Comparison of ENCODE assay signal across 8 mouse cellular contexts in genomic region chr13:41220304-41220834, GRCm38 (mm10). TPM values are rescaled to one million over a fixed set of nuclear protein-coding genes. Genes with fewer than 3 reads are reported as not detected.
DNase-seq lines count a peak whose midpoint lies in the region; ATAC-seq lines count a peak whose summit lies in the region.

Elovl2 (minus strand) TSS chr13:41220405.

- H3K4me1 ChIP-seq in hindbrain, embryonic 11.5 days (replicated peaks; ENCODE audit: control insufficient read depth, insufficient read depth, low read length): no peaks in the 10 kb centered on the region

- 2% methylated on average over 26 of the region's 77 CpGs for WGBS in hindbrain, embryonic 11.5 days

- ATAC-seq in hindbrain, embryonic 11.5 days (ENCODE audit: low FRiP score): peak; percentile 96

- H3K9me3 ChIP-seq in hindbrain, embryonic 11.5 days (ENCODE audit: control insufficient read depth, low read length): no peaks in the 10 kb centered on the region

- peak within 1 kb of the TSS; percentile 37 for H3K4me2 ChIP-seq in hindbrain, embryonic 11.5 days (replicated peaks; ENCODE audit: low read depth, low read length)

- H3K9ac ChIP-seq in hindbrain, embryonic 11.5 days (ENCODE audit: low read depth, low read length): peak within 1 kb of the TSS; percentile 89

- H3K27ac ChIP-seq in hindbrain, embryonic 11.5 days (ENCODE audit: low read depth, low read length): peak within 1 kb of the TSS; percentile 67

- H3K36me3 ChIP-seq in hindbrain, embryonic 11.5 days (ENCODE audit: control insufficient read depth, insufficient read depth, low read length): no peaks in the 10 kb centered on the region

- peak; percentile 89 for DNase-seq in Muller cell, postnatal 12 days (ENCODE audit: inconsistent ontology term)
- peak; percentile 32 for DNase-seq in cerebellum, adult 9-11 months
- DNase-seq in frontal cortex, postnatal 25 days (ENCODE audit: low spot score in 2 of 2): peak; percentile 35 to 40
- DNase-seq in hindbrain, embryonic 11.5 days (ENCODE audit: low spot score): peak; percentile 88
- peak; percentile 51 to 66 for DNase-seq in layer of hippocampus, postnatal 14 days (ENCODE audit: low spot score in 2 of 2)
- DNase-seq in lung, postnatal 14 days: peak; percentile 75
- peak; percentile 83 for DNase-seq in retina, embryonic 14.5 days (ENCODE audit: low spot score)
- peak; percentile 67 to 75 for DNase-seq in thymus, postnatal 36 days

- no peaks in the 10 kb centered on the region for H3K27me3 ChIP-seq in hindbrain, embryonic 11.5 days (ENCODE audit: control insufficient read depth, insufficient read depth, low read length)

- peak within 1 kb of the TSS; percentile 73 for H3K4me3 ChIP-seq in hindbrain, embryonic 11.5 days (ENCODE audit: low read depth, low read length)

RNA-seq across cellular contexts. Expression of gene Elovl2, which starts in this region (rescaled TPM):
- 37.3 and 45.6 TPM in 2 replicates for polyA plus RNA-seq in hindbrain, embryonic 11.5 days (2014; fragmentation: Nextera tagmentation; extraction: Ambion mirVana)
- 10 to 100 TPM; 34.6 to 38.0 TPM for total RNA-seq in layer of hippocampus, postnatal 14 days (2021)

Comparison
In these comparisons a context has a peak if more than half of its experiments do, and no peak if none do; other contexts are left out.
1. Peak in every context shown above with its lines: DNase-seq, ATAC-seq, H3K4me3 ChIP-seq and H3K27ac ChIP-seq.
2. DNase-seq: peak in every context shown above with its lines; median percentile 89 in Muller cell, postnatal 12 days; 88 in hindbrain, embryonic 11.5 days; 83 in retina, embryonic 14.5 days; 75 in lung, postnatal 14 days; 71 in thymus, postnatal 36 days; 58 in layer of hippocampus, postnatal 14 days; 38 in frontal cortex, postnatal 25 days; 32 in cerebellum, adult 9-11 months.